Mouse (Mus musculus) thymus, postnatal 0 days (tissue): ENCODE results near the gene Itgae. TPM values are rescaled to one million over a fixed set of nuclear protein-coding genes. Genes with fewer than 3 reads are reported as not detected.

Experiments
- DNase-seq: peaks from one replicate; pipeline ENCODE4 v3.0.0-alpha.2; 2015; ENCODE audit warnings: low spot score
- polyA plus RNA-seq: library from polyadenylated mRNA; unstranded; fragments of >200 nt; fragmentation: Nextera tagmentation; extraction: Ambion mirVana; gene quantifications from 2 replicates; pipeline ENCODE4 v1.2.1, GENCODE M21; 2015

The Itgae gene
- polyA plus RNA-seq, 1 experiment from 2014 or later = 8.0 TPM

DNA sequence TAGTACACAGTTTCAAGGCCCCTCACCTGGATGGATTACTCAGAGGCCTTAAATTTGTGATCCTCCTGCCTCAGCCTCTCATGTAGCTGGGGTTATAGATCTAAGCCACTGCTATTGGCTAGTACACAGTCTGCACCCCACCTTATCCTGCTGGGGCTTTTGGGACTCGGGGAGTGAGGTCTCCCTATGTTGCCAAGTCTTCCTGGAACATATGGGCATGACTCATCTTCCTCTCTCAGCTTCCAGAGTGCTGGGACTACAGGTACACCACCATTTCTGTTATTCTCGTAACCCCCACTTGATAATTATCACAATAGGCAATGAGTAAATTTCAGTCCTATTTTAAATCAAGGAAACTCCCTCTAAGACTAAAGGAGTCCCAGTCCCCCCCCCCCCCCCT is 104.1 kb downstream of the Itgae start:
- no peak for DNase-seq

Other genes starting within 250 kb of the Itgae start
- 102 and 111 TPM in 2 replicates for gene Atp2a3, start 129.4 kb upstream of the Itgae start, polyA plus RNA-seq
- gene P2rx1, start 91.5 kb upstream of the Itgae start, polyA plus RNA-seq = 61.5 and 71.4 TPM in 2 replicates
- 18.8 and 19.6 TPM in 2 replicates for gene Camkk1, start 71.6 kb upstream of the Itgae start, polyA plus RNA-seq
- 9.0 and 13.3 TPM in 2 replicates for gene Ncbp3, start 42.8 kb upstream of the Itgae start, polyA plus RNA-seq
- gene Haspin, start 47.7 kb downstream of the Itgae start, polyA plus RNA-seq = 19.7 and 22.0 TPM in 2 replicates
- gene P2rx5, start 69.8 kb downstream of the Itgae start, polyA plus RNA-seq = 0.33 and 0.51 TPM in 2 replicates
- gene Emc6, start 86.5 kb downstream of the Itgae start, polyA plus RNA-seq = 156 and 166 TPM in 2 replicates
- 116 and 119 TPM in 2 replicates for gene Tax1bp3, start 86.5 kb downstream of the Itgae start, polyA plus RNA-seq
- gene Ctns, start 108.5 kb downstream of the Itgae start, polyA plus RNA-seq = 13.2 and 13.9 TPM in 2 replicates
- 2.2 and 2.8 TPM in 2 replicates for gene Shpk, start 108.9 kb downstream of the Itgae start, polyA plus RNA-seq
- gene Trpv1, start 143.7 kb downstream of the Itgae start, polyA plus RNA-seq = not detected in 2 replicates
- gene Trpv3, start 176.8 kb downstream of the Itgae start, polyA plus RNA-seq = 0.04 TPM in 2 replicates
- gene Aspa, start 239.0 kb downstream of the Itgae start, polyA plus RNA-seq = 0.62 and 0.96 TPM in 2 replicates
- not detected in 2 replicates for gene Gm49340, start 239.2 kb downstream of the Itgae start, polyA plus RNA-seq
- gene Spata22, start 239.2 kb downstream of the Itgae start, polyA plus RNA-seq = not detected in 2 replicates